Mouse (Mus musculus) bone marrow macrophage, adult 2 months (primary cell): ENCODE data around the gene 2210011C24Rik. TPM values are rescaled to one million over a fixed set of nuclear protein-coding genes. Genes with fewer than 3 reads are reported as not detected.

Experiments used
- H3K27ac ChIP-seq: 2 replicates; pipeline ENCODE4 v1.5.1; 2012; ENCODE audit warnings: low read depth, low read length; ENCODE audit not compliant: insufficient read depth
- H3K4me1 ChIP-seq: 2 replicates; pipeline ENCODE4 v1.6.1; 2012; ENCODE audit warnings: low read length; ENCODE audit not compliant: control insufficient read depth, insufficient read depth
- H3K4me3 ChIP-seq: 2 replicates; pipeline ENCODE4 v1.5.1; 2012; ENCODE audit warnings: mild to moderate bottlenecking, low read length, moderate library complexity; ENCODE audit not compliant: insufficient read depth
- CTCF ChIP-seq: IDR thresholded peaks from 2 replicates; pipeline ENCODE4 v1.5.1; 2012; ENCODE audit warnings: low read depth, mild to moderate bottlenecking, low read length, moderate library complexity
- POLR2A ChIP-seq: IDR thresholded peaks from 2 replicates; pipeline ENCODE4 v1.6.1; 2012; ENCODE audit warnings: mild to moderate bottlenecking, low read depth, low read length, borderline replicate concordance
- polyA plus RNA-seq: library from polyadenylated mRNA; stranded (reverse); fragments of >200 nt; gene quantifications from 2 replicates; pipeline ENCODE4 v1.2.4, GENCODE M21; 2012; ENCODE audit not compliant: missing spikeins, insufficient read depth, insufficient read length

2210011C24Rik gene
- polyA plus RNA-seq, 1 experiment = 2.4 TPM

GRCm38 (mm10) chr8:84042066-84042947 is 30.3 kb upstream of the 2210011C24Rik start, which contains the start of gene Il27ra:
Gene Il27ra, minus strand, starts transcription at chr8:84042589.
- Histone ChIP-seq H3K4me1 (peaks cover 2% of the 10 kb centered on the region; the same call in 1 of the 2 replicates), H3K27ac (no peak within 1 kb of the TSS), H3K4me3 (peak within 1 kb of the TSS; percentile 46)
- TF ChIP-seq POLR2A (no peak), CTCF (no peak)

- Histone ChIP-seq H3K27ac (no peak overlapping the region), H3K4me1 (peaks cover 2% of the 10 kb centered on the region; the same call in 1 of the 2 replicates), H3K4me3 (no peak overlapping the region)
- TF ChIP-seq POLR2A (no peak), CTCF (peak; percentile 63)
Measured at GRCm38 (mm10) chr8:84039050-84039449, 27.1 kb upstream of the 2210011C24Rik start.

GRCm38 (mm10) chr8:84038015-84038414 is 26.0 kb upstream of the 2210011C24Rik start:
- H3K4me1 ChIP-seq = peaks cover 6% of the 10 kb centered on the region; the same call in 1 of the 2 replicates
- H3K27ac ChIP-seq = no peak overlapping the region
- no peak overlapping the region for H3K4me3 ChIP-seq
- TF ChIP-seq POLR2A = no peak
- TF ChIP-seq CTCF = no peak

- TF ChIP-seq POLR2A (no peak), CTCF (no peak)
- Histone ChIP-seq H3K27ac (no peak overlapping the region), H3K4me3 (no peak overlapping the region), H3K4me1 (peaks cover 10% of the 10 kb centered on the region; the same call in 1 of the 2 replicates)
Measured at GRCm38 (mm10) chr8:84032777-84033176, 20.8 kb upstream of the 2210011C24Rik start.

- Histone ChIP-seq H3K4me3 (no peak overlapping the region), H3K4me1 (peaks cover 10% of the 10 kb centered on the region; the same call in 1 of the 2 replicates), H3K27ac (no peak overlapping the region)
- TF ChIP-seq CTCF (no peak), POLR2A (no peak)
Measured at GRCm38 (mm10) chr8:84029272-84029671, 17.3 kb upstream of the 2210011C24Rik start.

GRCm38 (mm10) chr8:84027449-84027848 is 15.5 kb upstream of the 2210011C24Rik start:
- peaks cover 4% of the 10 kb centered on the region; the same call in 1 of the 2 replicates for H3K4me1 ChIP-seq
- TF ChIP-seq POLR2A = no peak
- TF ChIP-seq CTCF = no peak
- no peak overlapping the region for H3K27ac ChIP-seq
- H3K4me3 ChIP-seq = no peak overlapping the region

GRCm38 (mm10) chr8:84025863-84026262 is 13.9 kb upstream of the 2210011C24Rik start:
- peak overlapping the region; percentile 25; the same call in 1 of the 2 replicates for H3K4me3 ChIP-seq
- H3K4me1 ChIP-seq = peaks cover 4% of the 10 kb centered on the region; the same call in 1 of the 2 replicates
- no peak for TF ChIP-seq POLR2A
- no peak overlapping the region for H3K27ac ChIP-seq

GRCm38 (mm10) chr8:84024171-84024570 is 12.2 kb upstream of the 2210011C24Rik start:
- Histone ChIP-seq H3K27ac (no peak overlapping the region), H3K4me1 (peaks cover 4% of the 10 kb centered on the region; the same call in 1 of the 2 replicates), H3K4me3 (no peak overlapping the region)
- TF ChIP-seq POLR2A = no peak
- TF ChIP-seq CTCF = peak; percentile 87

- Histone ChIP-seq H3K4me3 (no peak overlapping the region), H3K27ac (no peak overlapping the region), H3K4me1 (peaks cover 4% of the 10 kb centered on the region; the same call in 1 of the 2 replicates)
- TF ChIP-seq POLR2A (no peak), CTCF (no peak)
Measured at GRCm38 (mm10) chr8:84023631-84024030, 11.7 kb upstream of the 2210011C24Rik start.

GRCm38 (mm10) chr8:84023085-84023484 is 11.1 kb upstream of the 2210011C24Rik start:
- H3K4me1 ChIP-seq = peaks cover 4% of the 10 kb centered on the region; the same call in 1 of the 2 replicates
- no peak overlapping the region for H3K4me3 ChIP-seq
- H3K27ac ChIP-seq = no peak overlapping the region
- TF ChIP-seq POLR2A (no peak), CTCF (no peak)
